In genomic region chr10:68028327-68029080, GRCm38 (mm10) we compare ENCODE assay signal across 16 mouse cellular contexts. TPM values are rescaled to one million over a fixed set of nuclear protein-coding genes. Genes with fewer than 3 reads are reported as not detected.
DNase-seq lines count a peak whose midpoint lies in the region; ATAC-seq and TF ChIP-seq lines count a peak whose summit lies in the region.
"Had no signal": no experiment of that assay in that cellular context is flagged by ENCODE, and none has a peak within 500 bp of the region (broad histone marks: within the 10 kb centered on the region; RNA-seq: fewer than 3 reads in every experiment).

No protein-coding gene starts in this region.

- no peak overlapping the region for H3K4me2 ChIP-seq in hindbrain, embryonic 13.5 days
- no peak overlapping the region for H3K4me2 ChIP-seq in intestine, postnatal 0 days (replicated peaks; ENCODE audit: low read depth)
- H3K4me2 ChIP-seq: heart, embryonic 15.5 days; hindbrain, embryonic 15.5 days had no signal

- no peak for TF ChIP-seq CTCF in ES-Bruce4 (IDR thresholded peaks at IDR 0.05; ENCODE audit: low read depth, low read length)
- TF ChIP-seq CTCF in intestine, postnatal 0 days (IDR thresholded peaks at IDR 0.05; ENCODE audit: low read depth): no peak

- H3K27ac ChIP-seq in hindbrain, embryonic 10.5 days: no peak overlapping the region
- H3K27ac ChIP-seq in hindbrain, embryonic 13.5 days: no peak overlapping the region
- H3K27ac ChIP-seq in ES-Bruce4 (ENCODE audit: insufficient read depth, low read length): peak overlapping the region; percentile 39; the same call in 1 of the 2 replicates
- no peak overlapping the region for H3K27ac ChIP-seq in intestine, postnatal 0 days (ENCODE audit: low read depth, low read length)
- H3K27ac ChIP-seq: heart, embryonic 15.5 days; hindbrain, embryonic 15.5 days; macrophage had no signal

- peaks cover 82% of the 10 kb centered on the region for H3K36me3 ChIP-seq in hindbrain, embryonic 10.5 days
- no peaks in the 10 kb centered on the region for H3K36me3 ChIP-seq in hindbrain, embryonic 13.5 days
- no peaks in the 10 kb centered on the region for H3K36me3 ChIP-seq in ES-Bruce4 (ENCODE audit: control insufficient read depth, insufficient read depth, low read length, poor library complexity, severe bottlenecking)
- H3K36me3 ChIP-seq in intestine, postnatal 0 days (ENCODE audit: control insufficient read depth, insufficient read depth): no peaks in the 10 kb centered on the region
- H3K36me3 ChIP-seq: hindbrain, embryonic 15.5 days had no signal

- 0 out of 2 replicates have a peak, but pooled peaks cover 5% of the 10 kb centered on the region for H3K4me1 ChIP-seq in hindbrain, embryonic 10.5 days (replicated peaks)
- H3K4me1 ChIP-seq in hindbrain, embryonic 13.5 days (replicated peaks): 0 out of 2 replicates have a peak, but pooled peaks cover 4% of the 10 kb centered on the region
- no peaks in the 10 kb centered on the region for H3K4me1 ChIP-seq in ES-Bruce4 (ENCODE audit: control insufficient read depth, insufficient read depth, low read length)
- no peaks in the 10 kb centered on the region for H3K4me1 ChIP-seq in intestine, postnatal 0 days (replicated peaks; ENCODE audit: control insufficient read depth, insufficient read depth, low read length)
- H3K4me1 ChIP-seq: heart, embryonic 15.5 days had no signal

- no peaks in the 10 kb centered on the region for H3K27me3 ChIP-seq in hindbrain, embryonic 10.5 days (ENCODE audit: insufficient read depth, poor library complexity, severe bottlenecking)
- H3K27me3 ChIP-seq in hindbrain, embryonic 13.5 days: no peaks in the 10 kb centered on the region
- no peaks in the 10 kb centered on the region for H3K27me3 ChIP-seq in ES-Bruce4 (ENCODE audit: control insufficient read depth, insufficient read depth, low read length, poor library complexity, severe bottlenecking)
- H3K27me3 ChIP-seq in intestine, postnatal 0 days (replicated peaks; ENCODE audit: control insufficient read depth, insufficient read depth, low read length): no peaks in the 10 kb centered on the region
- H3K27me3 ChIP-seq: heart, embryonic 15.5 days; hindbrain, embryonic 15.5 days had no signal

- TF ChIP-seq POLR2A in ES-Bruce4 (IDR thresholded peaks at IDR 0.05; ENCODE audit: insufficient read depth, low read length): no peak

- no peaks in the 10 kb centered on the region for H3K9me3 ChIP-seq in hindbrain, embryonic 10.5 days
- no peaks in the 10 kb centered on the region for H3K9me3 ChIP-seq in hindbrain, embryonic 13.5 days
- no peaks in the 10 kb centered on the region for H3K9me3 ChIP-seq in ES-Bruce4 (replicated peaks; ENCODE audit: control insufficient read depth, insufficient read depth, low read length, poor library complexity, severe bottlenecking)
- H3K9me3 ChIP-seq in intestine, postnatal 0 days (ENCODE audit: control insufficient read depth): no peaks in the 10 kb centered on the region
- H3K9me3 ChIP-seq: heart, embryonic 15.5 days; hindbrain, embryonic 15.5 days had no signal

- no peak for TF ChIP-seq EP300 in ES-Bruce4 (IDR thresholded peaks at IDR 0.05; ENCODE audit: insufficient read depth, low read depth, low read length)

- H3K9ac ChIP-seq in hindbrain, embryonic 13.5 days: no peak overlapping the region
- no peak overlapping the region for H3K9ac ChIP-seq in ES-Bruce4 (ENCODE audit: low read depth, poor library complexity, severe bottlenecking)
- no peak overlapping the region for H3K9ac ChIP-seq in intestine, postnatal 0 days (ENCODE audit: low read depth, low read length)
- H3K9ac ChIP-seq: heart, embryonic 15.5 days; hindbrain, embryonic 15.5 days had no signal

- no peak for ATAC-seq in hindbrain, embryonic 13.5 days (ENCODE audit: low FRiP score)
- ATAC-seq in megakaryocyte, adult 5-6 weeks (ENCODE audit: poor library complexity, severe bottlenecking): peak; percentile 43
- ATAC-seq in intestine, postnatal 0 days: no peak
- ATAC-seq: activated CD4-positive, CD25-positive, alpha-beta regulatory T cell, adult 4 months; forebrain, embryonic 14.5 days had no signal

- H3K4me3 ChIP-seq in hindbrain, embryonic 10.5 days: no peak overlapping the region
- H3K4me3 ChIP-seq in hindbrain, embryonic 13.5 days: no peak overlapping the region
- no peak overlapping the region for H3K4me3 ChIP-seq in ES-Bruce4 (ENCODE audit: low read depth, low read length)
- no peak overlapping the region for H3K4me3 ChIP-seq in intestine, postnatal 0 days (ENCODE audit: low read depth, low read length)
- H3K4me3 ChIP-seq: heart, embryonic 15.5 days; hindbrain, embryonic 15.5 days had no signal

- DNase-seq in hindbrain, embryonic 10.5 days (ENCODE audit: low spot score): peak; percentile 45
- DNase-seq in forelimb bud, embryonic 11.5 days (ENCODE audit: low read depth, low spot score): peak; percentile 32
- DNase-seq in spleen, adult 12 weeks (ENCODE audit: low spot score): no peak
- no peak for DNase-seq in lung, postnatal 4 days
- DNase-seq: cerebellum, adult 9-10 months; gastrocnemius, postnatal 14 days; kidney, postnatal 14 days had no signal

- WGBS in hindbrain, embryonic 10.5 days: 65% methylated on average over 12 of the region's 12 CpGs
- 70% methylated on average over 12 of the region's 12 CpGs for WGBS in hindbrain, embryonic 13.5 days
- 74% methylated on average over 12 of the region's 12 CpGs for WGBS in intestine, postnatal 0 days

RNA-seq across cellular contexts. Expression of gene Rtkn2, which starts 49.1 kb away (rescaled TPM):
- 18.9 and 20.3 TPM in 2 replicates for polyA plus RNA-seq in hindbrain, embryonic 10.5 days (2016; fragmentation: Nextera tagmentation; extraction: Ambion mirVana)
- 5.1 and 5.9 TPM in 2 replicates for polyA plus RNA-seq in hindbrain, embryonic 13.5 days (2015; fragmentation: Nextera tagmentation; extraction: Ambion mirVana)
- 16.4 and 19.4 TPM in 2 replicates for polyA plus RNA-seq in ES-Bruce4 (2011; ENCODE audit: insufficient read depth, insufficient read length, low read depth, missing spikeins)
- 4.1 and 5.3 TPM in 2 replicates for total RNA-seq in megakaryocyte, adult 5-6 weeks (2015)
- 7.6 and 8.6 TPM in 2 replicates for total RNA-seq in megakaryocyte, adult 5-6 weeks (2017)
- 1.2 TPM in 2 replicates for polyA plus RNA-seq in intestine, postnatal 0 days (2015; fragmentation: Nextera tagmentation; extraction: Ambion mirVana)

Comparison
In these comparisons a context has a peak if more than half of its experiments do, and no peak if none do; other contexts are left out.
1. DNase-seq: peak in hindbrain, embryonic 10.5 days (single experiment) and forelimb bud, embryonic 11.5 days (single experiment); none in spleen, adult 12 weeks (single experiment) and lung, postnatal 4 days (0 of 2).